Mouse (Mus musculus) common myeloid progenitor, adult 5-6 weeks (primary cell): ENCODE results near the gene Gpx7. TPM values are rescaled to one million over a fixed set of nuclear protein-coding genes. Genes with fewer than 3 reads are reported as not detected.

ENCODE experiments used
- ATAC-seq: replicated peaks from 2 replicates; pipeline ENCODE4 v1.8.0; 2016; ENCODE audit warnings: low read depth, mild to moderate bottlenecking, moderate TSS enrichment, inconsistent platforms; ENCODE audit not compliant: poor library complexity, severe bottlenecking
- total RNA-seq: library from RNA; stranded (forward); fragments of 200-1000, 187-1606 nt; gene quantifications from 2 replicates; pipeline ENCODE4 v1.2.3, GENCODE M21; 2017

The Gpx7 gene
- 0.14 and 1.8 TPM in 2 replicates for total RNA-seq

DNA sequence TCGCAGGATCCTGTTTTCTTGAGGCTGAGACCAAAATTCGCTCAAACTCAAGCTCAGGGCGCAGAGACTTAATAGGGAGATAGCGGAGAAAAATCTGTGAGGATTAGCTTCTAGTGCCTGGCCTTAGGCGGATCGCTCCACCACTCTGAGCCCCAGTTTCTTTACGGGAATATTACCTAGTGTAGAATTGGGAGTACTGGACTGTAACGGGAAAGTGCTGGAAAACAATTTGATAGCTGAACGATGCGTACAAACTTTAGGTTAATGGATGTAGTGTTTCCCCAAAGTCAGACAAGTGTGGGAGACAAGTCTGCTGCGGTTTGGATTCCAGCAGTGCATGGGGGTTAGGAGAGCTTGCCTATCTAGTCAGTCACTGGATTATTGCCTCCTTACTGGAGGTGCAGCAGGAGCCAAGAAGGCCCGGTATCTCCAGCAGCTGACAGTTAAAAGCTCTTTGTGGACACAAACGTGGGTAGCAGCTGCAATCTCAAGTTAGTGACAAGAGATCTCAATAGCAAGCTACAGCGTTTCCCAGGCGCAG lies at the start of gene Gpx7:
Gene Gpx7, minus strand, starts transcription at position 101 of the 541 bp plus-strand sequence.
- ATAC-seq: no peak

DNA sequence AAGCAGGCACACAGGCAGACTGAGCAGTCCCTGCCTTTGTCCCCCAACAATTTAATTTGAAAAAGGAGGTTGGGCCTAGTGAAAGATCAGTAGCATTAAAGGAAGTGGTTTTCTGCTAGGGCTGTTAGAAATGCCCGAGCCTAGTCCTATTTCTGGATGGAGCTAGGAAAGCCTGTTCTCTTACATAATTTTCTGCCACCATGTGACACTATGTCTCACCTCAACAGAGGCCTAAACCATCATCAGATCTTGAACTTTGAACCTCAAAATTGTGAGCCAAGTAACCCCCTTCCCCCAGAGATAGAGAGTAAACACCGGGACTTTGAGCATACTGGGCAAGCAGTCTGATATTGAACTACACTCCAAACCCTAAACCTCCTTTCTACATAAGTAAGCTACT lies 49.3 kb upstream of the Gpx7 start:
- ATAC-seq: no peak

DNA sequence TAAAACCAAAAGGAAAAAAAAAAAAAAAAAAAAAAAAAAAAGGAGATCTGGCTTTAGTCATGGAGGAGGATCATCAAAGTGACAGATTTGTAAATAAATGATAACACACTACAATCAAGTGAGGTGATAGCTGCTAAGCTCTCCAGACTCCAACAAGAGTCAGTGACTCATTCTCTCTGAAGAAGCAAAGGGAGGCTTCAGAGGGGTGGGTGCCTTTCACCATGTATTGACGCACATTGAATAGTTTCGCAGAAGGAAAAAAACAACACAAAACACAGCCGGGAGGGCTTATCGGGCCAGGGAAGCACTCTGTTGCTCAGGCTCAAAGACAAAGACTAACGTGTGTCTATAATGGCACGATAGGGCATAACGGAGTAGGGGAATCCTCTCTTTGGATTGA lies 41.3 kb upstream of the Gpx7 start:
- ATAC-seq: no peak

- ATAC-seq: no peak
Observed at GRCm38 (mm10) chr4:108438082-108438840, 31.5 kb upstream of the Gpx7 start.

DNA sequence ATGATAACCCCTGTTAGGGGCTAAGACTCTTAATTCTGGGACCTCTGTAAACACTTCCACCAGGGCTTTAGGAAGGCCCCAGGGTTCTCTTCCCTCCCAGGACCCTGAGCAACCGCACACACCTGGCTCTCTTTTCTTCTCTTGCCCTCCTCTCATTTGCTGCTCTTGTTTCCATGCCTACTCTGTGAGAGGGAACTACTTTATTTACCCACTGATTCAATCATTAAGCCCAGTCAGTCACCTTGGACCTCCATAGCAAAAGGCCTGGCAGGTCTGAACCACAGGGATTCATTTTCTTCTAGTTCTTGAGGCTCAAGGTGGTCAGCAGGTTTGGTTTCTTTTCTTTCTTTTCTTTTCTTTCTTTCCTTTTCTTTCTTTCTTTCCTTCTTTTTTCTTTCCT lies 29.5 kb upstream of the Gpx7 start:
- ATAC-seq: no peak

DNA sequence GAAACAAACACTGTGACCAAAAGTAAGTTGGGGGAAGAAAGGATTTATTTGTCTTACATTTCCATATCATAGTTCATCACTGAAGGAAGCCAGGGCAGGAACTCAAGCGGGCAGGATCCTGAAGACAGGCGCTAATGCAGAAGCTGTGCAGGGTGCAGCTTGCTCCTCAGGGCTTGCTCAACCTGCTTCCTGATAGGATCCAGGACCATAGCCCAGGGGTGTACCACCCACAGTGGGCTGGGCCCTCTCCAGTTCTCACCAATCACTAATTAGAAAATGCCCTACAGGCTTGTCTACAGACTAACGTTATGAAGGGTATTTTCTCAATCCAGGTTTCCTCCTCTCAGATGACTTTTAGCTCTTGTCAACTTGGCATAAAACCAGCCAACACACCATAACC lies 28.9 kb upstream of the Gpx7 start:
- ATAC-seq: 0 out of 2 replicates have a peak, but pooled peaks have one; percentile 45

DNA sequence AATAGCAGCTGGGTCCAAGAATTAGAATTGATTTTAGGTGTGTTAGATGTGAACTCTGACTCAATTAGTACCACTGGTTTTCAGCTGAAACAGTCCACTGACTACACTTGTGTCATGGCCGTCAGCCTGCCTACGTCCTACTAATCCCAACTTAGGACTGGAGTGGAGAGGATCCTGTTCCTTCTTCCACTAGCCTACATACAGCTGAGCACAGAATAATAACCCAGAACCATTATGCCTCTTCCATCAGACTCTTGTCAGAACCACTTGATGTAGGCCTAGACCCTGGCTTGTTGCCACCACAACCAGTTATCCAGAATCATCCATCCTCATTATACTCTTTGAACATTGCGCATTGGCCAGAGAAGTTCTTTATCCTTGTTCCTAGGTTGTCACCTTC lies 28.0 kb upstream of the Gpx7 start:
- ATAC-seq: no peak

DNA sequence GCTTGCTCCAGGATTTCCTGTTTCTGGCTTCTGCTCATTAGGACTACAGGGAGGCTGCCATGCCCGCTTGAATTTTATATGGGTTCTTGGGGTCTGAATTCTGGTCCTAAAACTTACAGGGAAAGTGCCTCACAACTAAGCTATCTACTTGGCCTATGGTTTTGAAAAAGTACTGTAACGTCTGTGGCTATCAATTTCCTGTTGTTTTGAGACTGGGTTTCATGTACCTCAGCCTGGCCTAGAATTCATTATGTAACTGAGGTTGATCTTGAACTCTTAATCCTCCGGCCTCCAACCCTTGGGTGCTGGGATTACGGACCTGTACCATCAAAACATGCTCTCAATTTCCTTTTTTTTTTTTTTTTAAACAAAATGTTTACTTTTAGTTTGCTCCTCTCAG lies 27.5 kb upstream of the Gpx7 start:
- ATAC-seq: no peak

DNA sequence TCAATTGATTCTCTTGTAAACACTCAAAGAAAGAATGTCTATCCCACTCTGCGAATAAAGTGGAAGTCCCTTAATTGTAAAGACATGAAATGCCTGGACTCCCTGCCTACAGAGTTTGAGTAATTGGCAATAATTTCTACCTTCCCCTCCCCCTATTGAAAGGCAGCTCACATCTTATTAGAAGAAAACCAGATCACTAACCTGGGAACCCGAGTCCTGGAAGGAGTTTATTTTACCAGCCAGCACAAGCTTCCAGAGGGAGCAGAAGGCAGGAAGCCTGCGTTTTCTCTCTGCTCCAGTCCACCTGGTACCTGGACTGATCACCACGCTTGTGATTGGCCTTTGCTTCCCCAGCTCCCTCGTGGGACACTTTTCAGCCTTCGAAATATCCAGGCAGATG lies 26.6 kb upstream of the Gpx7 start:
- no peak for ATAC-seq

GRCm38 (mm10) chr4:108431561-108431936 lies 24.8 kb upstream of the Gpx7 start:
- no peak for ATAC-seq

DNA sequence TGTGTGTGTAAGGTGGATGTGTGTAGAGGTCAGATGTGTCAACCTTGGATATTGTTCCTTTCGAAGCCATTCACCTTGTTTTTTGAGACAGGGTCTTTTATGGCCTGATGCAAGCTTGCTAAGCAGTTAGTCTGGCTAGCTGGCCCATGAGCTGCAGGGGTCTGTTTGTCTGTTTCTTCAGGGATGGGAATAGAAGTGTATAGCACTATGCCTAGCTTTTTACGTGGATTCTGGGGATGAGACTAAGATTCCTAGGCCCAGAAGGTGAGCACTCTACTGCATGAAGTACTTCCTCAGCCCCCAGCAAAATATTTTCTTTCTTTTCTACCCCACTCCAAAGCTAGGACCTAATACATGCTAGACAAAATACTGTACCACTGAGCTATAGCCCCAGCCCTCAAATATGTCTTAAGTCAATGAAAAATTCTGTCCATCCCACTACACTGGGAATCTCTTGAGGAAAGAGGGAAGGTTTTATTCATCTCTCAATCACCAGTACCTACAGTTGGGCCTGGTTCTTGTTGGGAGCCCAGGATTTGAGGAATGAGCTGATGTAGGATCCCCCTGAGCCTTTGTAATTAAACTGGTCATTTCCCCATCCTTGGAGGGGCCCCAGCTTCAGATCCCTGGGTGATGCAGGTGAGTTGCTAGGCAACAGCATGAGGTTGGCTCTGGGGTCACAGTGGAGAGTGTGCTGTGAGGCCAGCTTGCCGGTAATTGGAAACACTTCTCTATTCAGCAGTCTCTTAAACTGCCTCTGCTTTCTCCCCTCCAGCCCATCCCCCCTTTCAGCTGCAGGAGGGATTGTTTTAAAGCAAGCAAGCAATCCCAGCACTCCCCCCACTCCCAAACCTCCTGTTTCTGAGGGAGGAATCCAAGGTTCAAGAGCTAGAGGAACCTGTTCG lies 24.1 kb upstream of the Gpx7 start:
- ATAC-seq: no peak

GRCm38 (mm10) chr4:108428341-108428721 lies 21.6 kb upstream of the Gpx7 start:
- peak; percentile 87 for ATAC-seq

DNA sequence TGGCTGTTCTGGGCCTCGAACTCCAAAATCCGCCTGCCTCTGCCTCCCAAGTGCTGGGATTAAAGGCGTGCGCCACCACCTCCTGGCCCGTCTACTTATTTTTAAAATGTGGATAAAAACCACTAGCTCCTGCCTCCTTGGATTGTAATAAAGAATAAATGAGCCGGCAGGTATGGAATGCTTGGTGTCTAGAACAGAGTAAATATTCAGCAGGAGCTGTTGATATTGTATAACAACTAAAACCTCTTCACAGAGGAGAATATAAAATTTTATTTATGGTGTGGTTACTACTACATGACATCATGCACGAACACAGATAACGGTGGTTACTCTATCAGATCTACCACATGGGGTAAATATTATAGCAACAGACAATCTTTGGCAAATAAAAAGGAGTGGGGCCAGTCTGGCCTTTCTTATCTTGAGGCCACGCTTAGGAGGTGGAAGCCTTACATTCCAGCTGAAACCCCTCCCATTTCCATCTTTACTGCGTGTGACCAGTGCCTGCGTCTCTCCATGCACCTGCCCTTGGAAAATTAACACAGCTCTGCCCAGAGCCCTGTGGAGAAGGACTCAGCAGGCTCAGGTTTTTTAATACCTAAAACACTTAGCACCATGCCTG lies 21.1 kb upstream of the Gpx7 start:
- peak; percentile 65 for ATAC-seq

- ATAC-seq: no peak
Observed at GRCm38 (mm10) chr4:108424587-108424986, 17.8 kb upstream of the Gpx7 start.

DNA sequence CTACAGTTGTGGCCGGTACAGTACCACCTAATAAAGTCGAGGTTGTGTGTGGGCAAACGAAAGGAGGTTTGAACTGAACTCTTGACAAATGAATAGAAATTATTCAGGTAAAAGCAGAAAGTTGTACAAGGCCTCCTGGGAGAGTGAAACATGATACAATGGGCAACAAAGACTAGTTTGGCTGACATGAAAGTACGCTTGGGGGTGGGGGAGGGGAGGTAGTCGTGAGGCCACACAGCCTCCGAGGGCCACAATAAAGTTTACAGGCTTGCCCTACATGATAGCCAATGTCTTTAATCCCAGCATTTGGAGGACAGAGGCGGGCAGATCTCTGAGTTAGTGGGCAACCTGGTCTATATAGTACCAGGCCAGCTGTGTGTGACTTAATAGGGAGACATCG lies 860 bp upstream of the Gpx7 start:
- no peak for ATAC-seq

DNA sequence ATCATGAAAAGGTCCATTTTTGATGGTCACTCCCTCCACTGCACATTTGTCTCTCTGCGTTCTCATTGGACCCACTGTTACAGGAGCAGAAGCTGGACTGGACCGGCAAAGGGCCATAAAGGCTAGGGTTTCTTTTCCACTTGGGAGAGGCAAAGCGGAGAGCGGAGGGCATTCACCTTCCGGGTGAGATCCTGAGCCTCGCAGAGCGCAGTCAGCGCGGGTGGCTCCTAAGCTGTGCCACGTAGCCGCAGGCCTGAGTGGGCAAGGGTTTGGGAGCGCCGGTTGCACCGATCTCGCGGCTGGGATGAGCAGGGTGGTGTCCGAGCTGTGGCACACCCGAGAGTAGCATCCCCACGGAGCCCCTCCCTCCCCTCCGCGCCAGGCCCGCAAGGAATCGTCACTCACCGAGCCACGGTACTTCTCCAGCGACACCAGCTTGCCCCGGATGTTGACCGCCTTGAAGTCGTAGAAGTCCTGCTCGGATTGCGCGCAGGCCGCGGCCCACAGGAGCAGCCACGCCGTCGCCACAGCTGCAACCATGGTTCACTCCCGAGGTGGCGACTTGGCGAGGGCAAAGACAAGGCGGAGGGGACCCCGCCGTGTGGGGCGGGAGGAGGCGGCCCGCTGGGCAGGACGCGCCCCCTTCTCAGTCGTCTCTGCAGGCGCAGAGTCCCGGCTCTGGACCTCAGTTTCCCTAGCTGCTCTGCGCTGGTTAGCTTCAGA lies 462 bp downstream of the Gpx7 start:
- peak; percentile 63 for ATAC-seq

GRCm38 (mm10) chr4:108405766-108406137 lies 1.0 kb downstream of the Gpx7 start:
- no peak for ATAC-seq

GRCm38 (mm10) chr4:108403861-108404635 lies 2.7 kb downstream of the Gpx7 start:
- no peak for ATAC-seq

DNA sequence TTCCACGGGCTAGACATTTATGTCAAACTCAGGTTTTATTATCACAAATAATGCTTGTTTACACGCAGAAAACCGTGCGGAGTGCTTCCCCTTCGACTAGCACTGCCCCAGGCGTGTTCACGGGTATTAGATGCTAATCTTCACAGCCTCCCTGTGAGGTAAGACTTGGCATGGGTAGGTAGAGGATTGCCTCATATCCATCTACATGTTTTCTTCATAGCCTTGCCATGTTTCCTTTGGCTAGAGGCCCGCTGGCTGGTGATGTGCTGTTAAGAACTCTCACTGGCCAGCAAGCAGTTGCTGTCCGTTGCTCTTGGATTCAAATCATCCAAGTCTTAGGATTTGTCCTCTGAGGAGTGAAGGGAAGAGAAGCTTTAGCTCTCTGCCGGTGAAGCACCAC lies 6.4 kb downstream of the Gpx7 start:
- ATAC-seq: no peak
